Mouse (Mus musculus) forebrain, embryonic 14.5 days (tissue): Measurements from ENCODE around the gene Qrfp. TPM values are rescaled to one million over a fixed set of nuclear protein-coding genes. Genes with fewer than 3 reads are reported as not detected.

Source experiments
- ATAC-seq: fragments of 200-750 bp; cut with Nextera tagmentation; 2 replicates; pipeline ENCODE4 v1.8.0; 2017; ENCODE audit warnings: mild to moderate bottlenecking, moderate library complexity
- DNase-seq: peaks from one replicate; pipeline ENCODE4 v3.0.0-alpha.2; 2015; ENCODE audit warnings: low spot score
- H3K27ac ChIP-seq: fragments of 300-500 bp; sonication (generic); 2 replicates; pipeline ENCODE4 v1.5.1; 2014; ENCODE audit warnings: low read depth, mild to moderate bottlenecking, control low read depth, low read length, moderate library complexity
- H3K27me3 ChIP-seq: fragments of 300-500 bp; sonication (generic); replicated peaks from 2 replicates; pipeline ENCODE4 v1.6.1; 2014; ENCODE audit warnings: low read length, control low read depth, mixed read lengths; ENCODE audit not compliant: control insufficient read depth, insufficient read depth
- H3K36me3 ChIP-seq: fragments of 300-500 bp; sonication (generic); 2 replicates; pipeline ENCODE4 v1.6.1; 2014; ENCODE audit warnings: low read length, control low read depth; ENCODE audit not compliant: control insufficient read depth, insufficient read depth
- H3K4me1 ChIP-seq: fragments of 300-500 bp; sonication (generic); 2 replicates; pipeline ENCODE4 v1.6.1; 2014; ENCODE audit warnings: antibody characterized with exemption, low read length, control low read depth; ENCODE audit not compliant: control insufficient read depth, insufficient read depth
- H3K4me2 ChIP-seq: fragments of 300-500 bp; sonication (generic); 2 replicates; pipeline ENCODE4 v1.6.1; 2014; ENCODE audit warnings: mild to moderate bottlenecking, control low read depth, low read length
- H3K4me3 ChIP-seq: fragments of 300-500 bp; sonication (generic); 2 replicates; pipeline ENCODE4 v1.5.1; 2014; ENCODE audit warnings: low read depth, low read length, control low read depth
- H3K9ac ChIP-seq: fragments of 300-500 bp; sonication (generic); 2 replicates; pipeline ENCODE4 v1.6.1; 2014; ENCODE audit warnings: mild to moderate bottlenecking, low read length, control low read depth, moderate library complexity
- H3K9me3 ChIP-seq: fragments of 300-500 bp; sonication (generic); replicated peaks from 2 replicates; pipeline ENCODE4 v1.6.1; 2016; ENCODE audit warnings: low read length, control low read depth, mixed read lengths; ENCODE audit not compliant: control insufficient read depth
- WGBS: fragments of 180-500 bp; shearing (Covaris S2); extraction: QIAGEN DNeasy Blood & Tissue Kit; methylation state at CpG from one replicate; pipeline ENCODE4 v1.1.7; 2014; 5-methylcytosine and 5-hydroxymethylcytosine counted together
- polyA plus RNA-seq: library from polyadenylated mRNA; unstranded; fragments of >200 nt; fragmentation: Nextera tagmentation; extraction: Ambion mirVana; gene quantifications from 2 replicates; pipeline ENCODE4 v1.2.1, GENCODE M21; 2014

Gene Qrfp
- polyA plus RNA-seq, 1 experiment from 2014 or later: 0.11 TPM

- no peak for ATAC-seq
- 79% methylated on average over 16 of the region's 16 CpGs for WGBS
Observed at GRCm38 (mm10) chr2:31825469-31825911, 15.1 kb upstream of the Qrfp start.

GRCm38 (mm10) chr2:31823933-31824730, 13.8 kb upstream of the Qrfp start:
- peaks cover 30% of the 10 kb centered on the region for H3K4me1 ChIP-seq
- no peak overlapping the region for H3K4me3 ChIP-seq
- H3K36me3 ChIP-seq: no peaks in the 10 kb centered on the region
- DNase-seq (peak; percentile 52), ATAC-seq (no peak)
- no peak overlapping the region for H3K9ac ChIP-seq
- 63% methylated on average over 12 of the region's 15 CpGs for WGBS
- no peaks in the 10 kb centered on the region for H3K9me3 ChIP-seq
- H3K27me3 ChIP-seq: 0 out of 2 replicates have a peak, but pooled peaks cover 4% of the 10 kb centered on the region
- no peak overlapping the region for H3K4me2 ChIP-seq
- H3K27ac ChIP-seq: 0 out of 2 replicates have a peak overlapping the region, but pooled peaks have one; percentile 5

More at GRCm38 (mm10) chr2:31825469-31825911, 15.1 kb upstream of the Qrfp start:
- DNase-seq: no peak
- no peaks in the 10 kb centered on the region for H3K9me3 ChIP-seq
- no peaks in the 10 kb centered on the region for H3K36me3 ChIP-seq
- H3K4me3 ChIP-seq: no peak overlapping the region
- H3K27ac ChIP-seq: no peak overlapping the region
- H3K4me1 ChIP-seq: peaks cover 30% of the 10 kb centered on the region
- H3K4me2 ChIP-seq: no peak overlapping the region
- H3K27me3 ChIP-seq: 0 out of 2 replicates have a peak, but pooled peaks cover 4% of the 10 kb centered on the region
- H3K9ac ChIP-seq: no peak overlapping the region

GRCm38 (mm10) chr2:31822524-31823371, 12.4 kb upstream of the Qrfp start:
- no peaks in the 10 kb centered on the region for H3K36me3 ChIP-seq
- 0 out of 2 replicates have a peak, but pooled peaks cover 4% of the 10 kb centered on the region for H3K27me3 ChIP-seq
- DNase-seq (peak; percentile 79), ATAC-seq (peak; percentile 79)
- no peaks in the 10 kb centered on the region for H3K9me3 ChIP-seq
- 6% methylated on average over 39 of the region's 39 CpGs for WGBS
- peak overlapping the region; percentile 54 for H3K4me2 ChIP-seq
- peak overlapping the region; percentile 26; the same call in 1 of the 2 replicates for H3K9ac ChIP-seq
- peak overlapping the region; percentile 17 for H3K4me3 ChIP-seq
- H3K4me1 ChIP-seq: peaks cover 21% of the 10 kb centered on the region
- peak overlapping the region; percentile 35; the same call in 1 of the 2 replicates for H3K27ac ChIP-seq

GRCm38 (mm10) chr2:31815367-31815766, 5.0 kb upstream of the Qrfp start:
- WGBS: 36% methylated on average over 5 of the region's 5 CpGs
- no peaks in the 10 kb centered on the region for H3K36me3 ChIP-seq
- no peak overlapping the region for H3K4me3 ChIP-seq
- H3K4me1 ChIP-seq: no peaks in the 10 kb centered on the region; the same call in 1 of the 2 replicates
- no peaks in the 10 kb centered on the region; the same call in 1 of the 2 replicates for H3K27me3 ChIP-seq
- H3K9me3 ChIP-seq: no peaks in the 10 kb centered on the region
- H3K9ac ChIP-seq: no peak overlapping the region
- peak; percentile 60; the same call in 1 of the 2 replicates for ATAC-seq
- peak; percentile 72 for DNase-seq
- H3K4me2 ChIP-seq: no peak overlapping the region
- H3K27ac ChIP-seq: no peak overlapping the region

GRCm38 (mm10) chr2:31814699-31815098, 4.3 kb upstream of the Qrfp start:
- Histone ChIP-seq H3K4me1 (no peaks in the 10 kb centered on the region; the same call in none of the 2 replicates), H3K9ac (no peak overlapping the region), H3K4me2 (no peak overlapping the region), H3K36me3 (no peaks in the 10 kb centered on the region), H3K9me3 (no peaks in the 10 kb centered on the region), H3K4me3 (no peak overlapping the region), H3K27ac (no peak overlapping the region), H3K27me3 (no peaks in the 10 kb centered on the region; the same call in 1 of the 2 replicates)
- no peak for ATAC-seq
- no peak for DNase-seq
- 79% methylated on average over 7 of the region's 7 CpGs for WGBS

- Histone ChIP-seq H3K27ac (no peak overlapping the region), H3K9me3 (no peaks in the 10 kb centered on the region), H3K4me2 (no peak overlapping the region), H3K36me3 (no peaks in the 10 kb centered on the region), H3K4me3 (no peak overlapping the region), H3K4me1 (peaks cover 4% of the 10 kb centered on the region), H3K27me3 (no peaks in the 10 kb centered on the region; the same call in 1 of the 2 replicates), H3K9ac (no peak overlapping the region)
- DNase-seq (no peak), ATAC-seq (no peak)
- 91% methylated on average over 4 of the region's 4 CpGs for WGBS
Observed at GRCm38 (mm10) chr2:31813641-31814040, 3.3 kb upstream of the Qrfp start.

- H3K27me3 ChIP-seq: no peaks in the 10 kb centered on the region; the same call in 1 of the 2 replicates
- no peak overlapping the region for H3K27ac ChIP-seq
- peaks cover 10% of the 10 kb centered on the region for H3K4me1 ChIP-seq
- DNase-seq (no peak), ATAC-seq (no peak)
- H3K4me2 ChIP-seq: no peak overlapping the region
- H3K9me3 ChIP-seq: no peaks in the 10 kb centered on the region
- H3K9ac ChIP-seq: no peak overlapping the region
- WGBS: 85% methylated on average over 14 of the region's 14 CpGs
- no peak overlapping the region for H3K4me3 ChIP-seq
- no peaks in the 10 kb centered on the region for H3K36me3 ChIP-seq
Observed at GRCm38 (mm10) chr2:31811086-31811958, 942 bp upstream of the Qrfp start.

GRCm38 (mm10) chr2:31809358-31809740, 1.0 kb downstream of the Qrfp start:
- no peak for DNase-seq
- ATAC-seq: no peak
- no peak overlapping the region for H3K27ac ChIP-seq
- no peak overlapping the region for H3K4me2 ChIP-seq
- no peak overlapping the region for H3K4me3 ChIP-seq
- 65% methylated on average over 2 of the region's 2 CpGs for WGBS
- H3K9ac ChIP-seq: no peak overlapping the region; the same call in 1 of the 2 replicates
- no peaks in the 10 kb centered on the region for H3K9me3 ChIP-seq
- H3K4me1 ChIP-seq: peaks cover 10% of the 10 kb centered on the region
- peaks cover 3% of the 10 kb centered on the region for H3K36me3 ChIP-seq
- H3K27me3 ChIP-seq: no peaks in the 10 kb centered on the region; the same call in 1 of the 2 replicates
